Mouse (Mus musculus): ENCODE data around the gene Gm17359.

DNA sequence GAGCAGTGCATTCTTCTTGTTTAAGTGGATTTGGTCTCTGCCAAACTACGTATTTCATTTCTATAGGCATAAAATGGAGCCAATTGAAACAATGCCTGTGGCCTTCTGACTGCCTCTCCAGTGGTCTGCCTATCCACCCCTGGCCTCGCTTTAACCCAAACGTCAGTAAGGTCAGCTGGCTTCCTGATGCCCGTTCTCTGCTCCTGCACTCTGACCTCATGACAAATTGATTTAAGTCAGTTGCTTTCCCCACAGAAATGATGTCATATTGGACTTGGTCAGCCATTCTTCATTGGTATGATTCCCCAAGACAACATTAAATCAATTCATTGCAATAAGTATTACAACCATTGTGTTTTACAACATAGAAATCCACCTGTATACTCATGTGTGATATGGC, 72.1 kb downstream of the Gm17359 start:
- TF ChIP-seq CTCF (IDR thresholded peaks at IDR 0.05; ENCODE audit: low read depth) (no peak), EP300 (IDR thresholded peaks at IDR 0.05; ENCODE audit: low read depth) (no peak)

Measured in liver, embryonic 14.5 days (tissue).